In genomic region chr2:137821344-137821916, GRCm38 (mm10) we compare ENCODE assay signal across 15 mouse cellular contexts.
A peak's percentile ranks its signal among the peaks of the same experiment; 100 is the strongest.
DNase-seq lines count a peak whose midpoint lies in the region; ATAC-seq lines count a peak whose summit lies in the region.
"Had no signal": no experiment of that assay in that cellular context is flagged by ENCODE, and none has a peak within 500 bp of the region (broad histone marks: within the 10 kb centered on the region; RNA-seq: fewer than 3 reads in every experiment).

No protein-coding gene starts in this region.

- WGBS in embryonic facial prominence, embryonic 14.5 days: 56% methylated on average over 5 of the region's 5 CpGs
- WGBS in embryonic facial prominence, embryonic 10.5 days: 79% methylated on average over 5 of the region's 5 CpGs

- no peak overlapping the region for H3K9ac ChIP-seq in embryonic facial prominence, embryonic 14.5 days (ENCODE audit: low read depth, low read length)
- H3K9ac ChIP-seq: embryonic facial prominence, embryonic 12.5 days; intestine, embryonic 15.5 days had no signal

- no peaks in the 10 kb centered on the region for H3K27me3 ChIP-seq in embryonic facial prominence, embryonic 14.5 days (replicated peaks; ENCODE audit: control insufficient read depth, insufficient read depth, low read length)
- H3K27me3 ChIP-seq in embryonic facial prominence, embryonic 10.5 days (replicated peaks; ENCODE audit: low read depth, poor library complexity, severe bottlenecking): no peaks in the 10 kb centered on the region
- H3K27me3 ChIP-seq: embryonic facial prominence, embryonic 12.5 days; intestine, embryonic 15.5 days had no signal

- H3K27ac ChIP-seq in embryonic facial prominence, embryonic 14.5 days (replicated peaks; ENCODE audit: low read depth, low read length): no peak overlapping the region
- H3K27ac ChIP-seq in embryonic facial prominence, embryonic 10.5 days (replicated peaks): no peak overlapping the region
- H3K27ac ChIP-seq: embryonic facial prominence, embryonic 12.5 days; intestine, embryonic 15.5 days had no signal

- H3K4me2 ChIP-seq in embryonic facial prominence, embryonic 14.5 days (ENCODE audit: low read depth, low read length): no peak overlapping the region
- H3K4me2 ChIP-seq: embryonic facial prominence, embryonic 12.5 days; intestine, embryonic 15.5 days had no signal

- DNase-seq in embryonic facial prominence, embryonic 14.5 days (ENCODE audit: low spot score): peak; percentile 45
- DNase-seq in embryonic facial prominence, embryonic 10.5 days (ENCODE audit: low spot score): no peak
- DNase-seq in right cerebral cortex, adult 18-20 months: peak; percentile 68
- DNase-seq in right cerebral cortex, postnatal 14 days: no peak
- peak; percentile 19 to 35 for DNase-seq in left cerebral cortex, postnatal 14 days (ENCODE audit: low spot score in 2 of 2)
- peak; percentile 35 for DNase-seq in testis, postnatal 14 days (ENCODE audit: low spot score)
- no peak for DNase-seq in c-Kit-positive CD71-positive TER-119-positive erythroid progenitor cells, embryonic 14.5 days (ENCODE audit: low spot score)
- DNase-seq in neural tube, embryonic 10.5 days (ENCODE audit: extremely low spot score, low spot score): no peak
- DNase-seq: adrenal gland, adult 2 months; cerebellum, adult 11 months; gastrocnemius, postnatal 14 days; lung, adult 2 months; thymus, postnatal 36 days had no signal

- H3K4me1 ChIP-seq in embryonic facial prominence, embryonic 14.5 days (ENCODE audit: control insufficient read depth, insufficient read depth, low read length): peaks cover 2% of the 10 kb centered on the region; the same call in 1 of the 2 replicates
- peaks cover 4% of the 10 kb centered on the region for H3K4me1 ChIP-seq in embryonic facial prominence, embryonic 10.5 days
- H3K4me1 ChIP-seq: embryonic facial prominence, embryonic 12.5 days; intestine, embryonic 15.5 days had no signal

- no peak for ATAC-seq in embryonic facial prominence, embryonic 14.5 days (ENCODE audit: low read depth)
- ATAC-seq: intestine, embryonic 15.5 days had no signal

- no peak overlapping the region for H3K4me3 ChIP-seq in embryonic facial prominence, embryonic 14.5 days (ENCODE audit: low read depth, low read length)
- H3K4me3 ChIP-seq in embryonic facial prominence, embryonic 10.5 days: no peak overlapping the region
- H3K4me3 ChIP-seq: embryonic facial prominence, embryonic 12.5 days; intestine, embryonic 15.5 days had no signal

- H3K36me3 ChIP-seq in embryonic facial prominence, embryonic 14.5 days (ENCODE audit: control insufficient read depth, insufficient read depth, low read length): no peaks in the 10 kb centered on the region
- H3K36me3 ChIP-seq in embryonic facial prominence, embryonic 10.5 days (replicated peaks): no peaks in the 10 kb centered on the region
- H3K36me3 ChIP-seq: embryonic facial prominence, embryonic 12.5 days; intestine, embryonic 15.5 days had no signal

- intact Hi-C loops in left cerebral cortex, postnatal 14 days (cut with DNase I): no loop called here

- no peaks in the 10 kb centered on the region for H3K9me3 ChIP-seq in embryonic facial prominence, embryonic 14.5 days (ENCODE audit: control insufficient read depth, low read length)
- no peaks in the 10 kb centered on the region for H3K9me3 ChIP-seq in embryonic facial prominence, embryonic 10.5 days
- H3K9me3 ChIP-seq: embryonic facial prominence, embryonic 12.5 days; intestine, embryonic 15.5 days had no signal

Comparison
In these comparisons a context has a peak if more than half of its experiments do, and no peak if none do; other contexts are left out.
1. DNase-seq: peak in embryonic facial prominence, embryonic 14.5 days (single experiment), right cerebral cortex, adult 18-20 months (single experiment), left cerebral cortex, postnatal 14 days (2 of 2) and testis, postnatal 14 days (single experiment); none in embryonic facial prominence, embryonic 10.5 days (single experiment), right cerebral cortex, postnatal 14 days (single experiment), c-Kit-positive CD71-positive TER-119-positive erythroid progenitor cells, embryonic 14.5 days (single experiment) and neural tube, embryonic 10.5 days (single experiment).